Mouse (Mus musculus) left cerebral cortex, adult 9 months (tissue): ENCODE results near the gene Accs.

Source experiments
- DNase-seq, 2 experiments: peaks; one replicate each; pipeline ENCODE4 v3.0.0; 2022; ENCODE audit warnings: low spot score in 2 of 2

Accs gene

DNA sequence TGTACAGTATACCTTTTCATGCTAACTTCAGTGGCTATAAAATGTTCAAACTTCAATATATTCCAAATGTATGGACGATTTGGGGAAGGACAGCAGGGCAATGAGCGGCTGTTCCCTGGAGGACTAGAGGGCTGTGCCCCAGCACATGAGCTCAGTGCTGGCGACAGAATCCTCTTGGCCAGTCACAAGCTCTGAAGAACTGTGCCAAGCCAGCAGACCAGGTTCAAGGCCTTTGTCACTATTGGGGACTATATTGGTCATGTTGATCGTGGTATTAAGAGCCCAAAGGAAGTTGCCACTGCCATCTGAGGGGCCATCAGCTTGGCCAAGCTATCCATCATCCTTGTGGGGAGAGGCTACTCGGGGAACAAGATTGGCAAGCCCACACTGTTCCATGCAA lies 55.4 kb downstream of the Accs start:
- no peak for DNase-seq

DNA sequence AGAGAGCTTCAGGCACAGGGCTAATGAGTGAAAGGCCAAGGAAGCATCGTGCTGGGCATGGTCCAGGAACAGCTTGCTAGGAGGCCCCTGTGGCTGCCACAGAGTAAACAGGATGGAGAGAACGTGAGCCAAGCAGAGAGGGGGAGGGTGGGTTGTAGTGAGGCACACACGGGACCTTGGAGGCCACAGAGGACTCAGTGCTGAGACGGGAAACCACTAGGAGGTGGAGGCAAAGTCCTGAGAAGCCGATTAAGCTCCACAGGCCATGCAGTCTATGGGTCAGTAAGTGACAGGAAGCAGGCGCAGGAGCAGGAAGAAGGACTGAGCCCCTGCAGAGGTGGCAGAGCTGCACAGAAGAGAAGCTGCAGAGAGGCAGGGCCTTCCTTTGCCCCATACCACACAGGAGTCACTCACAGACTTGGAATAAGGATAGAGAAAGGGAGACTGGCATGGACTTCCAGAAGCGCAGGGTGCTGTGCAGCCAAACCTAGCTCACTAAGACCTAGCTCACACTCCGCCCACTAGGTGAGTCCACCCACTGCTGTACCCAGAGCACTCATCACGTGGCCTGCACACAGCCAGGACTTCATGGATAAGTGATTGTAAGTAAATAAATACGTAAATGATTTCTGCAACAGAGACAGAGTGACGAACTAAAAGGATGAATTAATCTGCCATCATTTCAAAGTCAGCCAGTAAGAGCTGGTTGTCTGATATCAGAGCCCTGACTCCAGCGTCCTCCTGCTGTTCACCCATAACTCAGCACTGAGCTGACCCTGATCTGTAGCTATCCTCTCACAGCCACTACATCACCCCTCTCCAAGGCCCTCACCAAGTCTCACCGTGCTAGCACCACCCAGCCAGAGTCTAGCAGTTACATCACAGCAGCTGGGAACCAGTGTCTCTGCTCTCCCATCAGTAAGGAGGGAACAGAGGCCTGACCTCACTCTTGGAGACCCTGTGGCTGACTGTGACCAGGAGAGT lies 57.9 kb downstream of the Accs start:
- peak in 1 of 2 experiments; percentile 41 for DNase-seq

GRCm38 (mm10) chr2:93790798-93791345 lies 58.9 kb downstream of the Accs start:
- no peak for DNase-seq

DNA sequence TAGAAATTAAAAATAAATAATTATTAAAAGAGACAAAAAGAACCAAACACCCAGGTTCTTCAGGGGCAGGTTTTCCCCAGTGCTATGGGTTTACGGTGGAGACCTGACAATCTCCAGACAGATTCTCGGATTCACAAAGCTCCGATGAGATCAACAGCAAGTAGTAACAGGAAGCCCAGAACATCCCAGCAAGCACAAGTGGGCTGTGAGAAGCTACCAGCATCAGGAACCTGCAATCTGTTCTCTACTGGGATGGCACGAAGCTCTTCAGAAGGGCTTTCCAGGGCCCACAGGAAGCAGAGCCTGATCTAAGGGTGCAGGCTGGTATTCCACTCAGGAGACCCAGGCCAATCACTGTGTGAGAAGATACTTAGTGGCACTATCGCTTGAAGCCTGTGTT lies 61.2 kb downstream of the Accs start:
- DNase-seq, result no peak

DNA sequence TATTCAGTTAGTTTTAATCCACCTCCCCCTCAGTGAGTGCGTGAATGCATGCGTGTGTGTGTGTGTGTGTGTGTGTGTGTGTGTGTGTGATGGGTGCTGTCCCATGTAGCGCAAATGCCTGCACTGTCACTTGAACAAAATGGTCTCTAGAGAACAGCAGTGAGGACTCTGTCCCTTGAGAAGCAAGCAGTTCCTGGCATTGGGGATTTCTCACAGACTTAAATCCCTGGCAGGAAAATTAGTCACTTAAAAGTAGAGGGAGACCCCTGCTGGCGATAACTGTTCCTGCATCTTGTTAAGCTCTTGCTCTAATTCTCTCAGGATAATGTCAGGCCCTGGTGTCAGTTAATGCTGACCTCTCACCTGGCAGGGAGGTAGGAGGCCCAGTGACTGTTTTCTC lies 63.6 kb downstream of the Accs start:
- peak; percentile 50 to 87 for DNase-seq

- no peak for DNase-seq
Observed at GRCm38 (mm10) chr2:93785432-93785798, 64.3 kb downstream of the Accs start.

DNA sequence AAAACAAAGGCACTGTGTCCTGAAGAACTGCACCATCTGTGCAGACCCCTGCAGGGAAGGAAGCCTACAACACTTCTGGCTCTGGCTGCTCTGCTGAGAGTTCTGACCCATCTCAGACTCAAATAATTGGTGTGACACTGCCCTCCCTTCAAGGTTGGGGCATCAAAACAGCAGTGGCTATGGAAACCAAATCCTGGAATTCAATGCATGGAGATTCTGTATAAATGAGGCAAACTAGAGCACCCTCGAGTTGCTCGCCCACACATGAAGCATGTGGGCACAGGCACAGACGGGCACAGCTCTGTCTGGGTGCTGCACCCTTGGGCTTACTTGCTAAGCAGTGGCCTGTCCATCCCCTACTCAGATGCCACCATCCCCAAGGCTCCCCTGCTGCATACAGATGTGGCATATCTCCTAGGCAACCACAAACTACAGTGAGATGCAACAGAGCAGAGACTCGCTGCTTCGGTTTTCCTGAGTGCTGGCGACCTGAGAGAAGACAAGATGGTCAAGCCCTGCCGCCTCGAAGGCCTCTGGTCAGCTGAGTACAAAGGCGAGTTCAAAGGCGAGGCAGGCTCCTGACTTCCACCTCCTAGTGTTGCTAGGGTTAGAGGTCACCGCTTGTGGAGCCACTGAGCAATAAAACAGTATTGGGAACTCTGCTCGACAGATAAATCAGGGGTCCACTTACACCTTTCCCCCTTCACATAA lies 64.9 kb downstream of the Accs start:
- peak in 1 of 2 experiments; percentile 39 for DNase-seq

- DNase-seq, result no peak
Observed at GRCm38 (mm10) chr2:93783926-93784539, 65.7 kb downstream of the Accs start.
